Mouse (Mus musculus) cerebellum, adult 9-11 months (tissue): ENCODE measurements around the gene Lmcd1.

Source experiments
- DNase-seq: peaks from one replicate; pipeline ENCODE4 v3.0.0; 2022

The Lmcd1 gene

DNA sequence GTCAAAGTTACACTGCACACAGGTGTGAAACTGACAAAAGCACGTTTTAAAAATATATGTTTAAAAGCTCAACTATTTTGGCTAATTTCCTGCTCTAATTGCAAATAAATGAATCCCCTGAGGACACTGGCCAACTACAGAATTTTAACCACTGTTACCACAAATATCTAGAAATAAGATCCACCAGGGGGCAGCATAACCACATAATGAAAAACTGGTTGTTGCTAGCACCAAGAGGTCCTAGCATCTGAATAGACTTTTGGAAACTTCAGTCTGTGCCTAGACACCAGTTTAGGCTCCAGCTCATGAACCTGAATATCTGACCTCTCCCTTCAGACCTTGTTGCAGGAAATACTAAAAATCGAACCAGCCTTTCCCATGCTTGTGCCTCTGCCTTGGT lies 91.0 kb downstream of the Lmcd1 start:
- DNase-seq, result no peak

DNA sequence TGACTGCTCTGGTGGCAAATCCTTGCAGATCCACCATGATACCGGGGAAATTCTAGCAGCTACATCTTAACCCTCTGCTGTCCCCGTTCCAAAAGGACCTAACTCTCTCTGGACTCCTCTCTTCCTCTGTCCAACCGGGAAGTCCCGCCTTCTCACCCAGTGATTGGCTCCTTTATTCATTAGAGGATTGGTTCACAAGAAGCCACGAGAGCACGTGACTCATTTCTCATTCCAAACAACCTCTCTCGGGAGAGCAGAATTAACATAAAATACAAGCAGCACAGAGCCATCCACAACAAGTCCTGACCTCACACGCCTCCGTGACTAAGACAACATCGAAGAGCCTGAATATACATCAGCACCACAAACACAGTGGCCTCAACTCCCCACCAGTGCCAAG lies 91.7 kb downstream of the Lmcd1 start:
- no peak for DNase-seq

DNA sequence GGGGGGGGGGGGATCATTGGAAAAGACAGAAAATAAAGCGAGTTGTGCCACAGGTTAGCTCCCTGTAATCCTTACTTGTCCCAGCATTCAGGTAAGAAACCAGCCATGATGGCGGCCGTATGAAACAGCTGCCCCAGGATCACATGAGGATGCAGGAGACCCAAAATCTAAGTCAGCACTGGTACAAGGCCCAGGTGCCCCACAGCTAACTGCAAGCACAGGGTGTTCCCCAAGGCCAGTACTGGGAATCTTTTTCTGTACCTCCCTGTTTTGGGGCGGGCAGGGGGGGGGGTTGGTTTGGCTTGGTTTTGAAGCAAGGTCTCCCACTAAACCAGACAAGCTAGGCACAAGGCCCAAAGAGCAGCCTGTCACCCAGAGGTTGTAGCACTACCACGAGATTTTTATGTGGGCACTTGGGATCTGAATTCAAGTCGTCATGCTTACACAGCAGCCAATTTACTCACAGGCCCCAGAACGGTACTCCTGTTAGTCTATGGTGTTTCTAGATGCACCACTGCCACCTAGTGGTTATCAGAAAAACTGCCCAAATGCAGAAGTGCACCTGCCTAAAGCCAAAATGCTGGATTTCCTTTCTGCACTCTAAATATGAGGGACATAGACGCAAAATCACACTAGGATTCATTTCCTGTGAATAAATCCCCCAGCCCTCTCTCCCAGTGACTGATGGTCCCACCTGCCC lies 100.5 kb downstream of the Lmcd1 start:
- no peak for DNase-seq

DNA sequence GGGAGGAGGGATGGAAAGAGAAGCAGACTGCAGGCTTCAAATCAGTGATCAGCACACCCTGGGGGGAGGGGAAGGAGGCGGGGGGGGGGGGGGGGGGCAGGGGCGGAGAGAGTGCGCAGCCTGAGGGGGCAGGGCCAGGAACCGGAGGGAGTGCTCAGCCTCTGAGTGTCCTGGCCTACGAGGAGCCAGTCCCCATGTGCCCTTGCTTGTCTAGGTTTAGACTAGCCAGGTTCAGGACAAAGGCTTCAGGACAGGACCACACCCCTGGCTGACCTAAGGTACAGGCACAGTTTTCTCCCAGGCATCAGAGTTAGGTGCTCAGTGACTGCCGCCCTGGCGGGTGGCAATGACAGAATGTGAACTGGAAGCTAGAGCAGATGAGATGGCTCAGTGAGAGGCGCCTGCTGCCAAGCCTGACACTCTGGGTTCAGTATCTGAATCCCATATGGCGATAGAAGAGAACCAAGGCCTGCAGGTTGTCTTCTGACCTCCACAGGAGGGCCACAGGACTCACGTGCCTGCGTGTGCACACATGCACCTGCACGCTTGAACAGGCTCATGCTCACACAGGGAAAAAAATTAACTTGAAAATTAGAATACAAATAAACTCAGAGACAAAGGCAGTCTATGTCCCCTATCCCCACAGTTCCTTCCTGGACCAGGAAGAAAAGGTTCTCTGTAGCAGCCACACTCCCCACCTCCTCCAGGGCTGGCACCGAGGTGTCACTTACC lies 102.3 kb downstream of the Lmcd1 start:
- no peak for DNase-seq

DNA sequence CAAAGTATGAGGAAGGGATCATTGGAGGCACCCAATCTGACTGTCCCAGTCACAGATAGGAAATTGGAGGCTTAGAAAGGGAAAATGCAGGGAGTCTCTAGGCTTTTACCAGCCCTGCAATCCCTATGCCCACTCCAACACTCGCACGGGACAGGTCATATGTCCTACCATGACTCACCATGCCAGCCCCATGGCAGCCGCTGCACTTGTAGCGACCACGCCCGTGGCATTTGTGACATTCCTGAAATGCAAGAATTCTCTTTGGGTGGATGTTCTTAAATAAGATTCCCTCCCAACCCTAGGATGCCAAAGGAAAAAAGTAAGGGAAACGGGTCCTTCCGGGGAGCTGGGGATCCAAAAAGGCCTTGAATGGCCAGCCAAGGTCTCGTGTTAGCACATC lies 105.5 kb downstream of the Lmcd1 start:
- DNase-seq, result no peak
